Mouse (Mus musculus): Measurements from ENCODE around the gene Galnt15. TPM values are rescaled to one million over a fixed set of nuclear protein-coding genes. Genes with fewer than 3 reads are reported as not detected.

The Galnt15 gene
- polyA plus RNA-seq, 2 experiments = 0.19 to 0.25 TPM

DNA sequence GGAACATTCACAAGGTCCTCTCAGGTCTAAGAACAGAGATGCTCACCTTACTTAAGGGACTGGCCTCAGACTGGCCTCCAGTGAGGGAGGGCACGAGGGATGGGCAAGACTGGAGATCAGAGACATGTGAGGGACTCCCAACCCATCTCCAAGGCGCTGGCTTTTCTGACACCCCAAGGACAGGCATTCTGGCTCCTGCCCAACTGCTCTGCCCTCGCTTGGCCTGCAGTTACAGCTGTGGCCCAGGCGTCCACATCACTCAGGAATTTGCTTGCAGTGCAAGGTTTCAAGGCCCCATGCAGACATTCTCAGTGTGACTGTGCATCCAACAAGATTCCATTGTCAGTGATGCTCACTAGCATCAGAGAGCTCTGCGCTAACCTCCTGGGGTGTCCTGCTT is 7.7 kb downstream of the Galnt15 start:
- no peak for ATAC-seq (ENCODE audit: low FRiP score, low read depth)
- 73% methylated on average over 5 of the region's 5 CpGs for WGBS
- no peak for TF ChIP-seq POLR2A (IDR thresholded peaks at IDR 0.05; ENCODE audit: borderline replicate concordance, extremely low read depth, insufficient read depth, insufficient read length)

DNA sequence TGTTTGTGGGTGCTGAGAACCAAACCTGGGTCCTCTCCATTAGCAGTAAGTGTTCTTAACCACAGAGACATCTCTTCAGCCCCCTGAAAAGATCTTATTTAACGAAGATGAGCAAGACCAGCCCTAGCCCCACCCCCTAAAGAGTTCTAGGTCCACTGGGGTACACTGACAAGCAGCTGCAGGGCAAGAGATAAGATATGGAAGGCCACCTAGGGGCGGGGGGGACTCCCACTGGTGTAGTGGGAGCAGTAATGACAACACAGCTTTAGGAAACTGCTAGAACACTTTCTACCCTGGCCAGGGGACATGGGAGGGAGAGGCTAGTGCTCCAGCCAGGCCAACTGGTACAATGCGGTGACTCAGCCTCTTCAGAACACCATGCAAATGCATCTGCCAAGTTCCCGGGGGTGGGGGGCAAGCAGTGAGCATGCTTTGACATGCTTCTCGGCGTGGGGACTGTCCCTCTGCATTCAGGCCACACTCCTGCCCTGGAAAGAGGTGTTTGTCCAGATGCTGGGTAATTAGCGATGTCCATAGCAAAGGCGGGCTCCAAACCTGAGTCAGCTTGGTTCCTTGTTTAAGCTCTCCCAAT is 9.0 kb downstream of the Galnt15 start:
- H3K27ac ChIP-seq (replicated peaks; ENCODE audit: low read depth, low read length) = no peak overlapping the region
- no peak for DNase-seq (ENCODE audit: low spot score)
- no peaks in the 10 kb centered on the region for H3K36me3 ChIP-seq (ENCODE audit: control insufficient read depth, insufficient read depth, low read length)
- no peak overlapping the region for H3K9ac ChIP-seq (ENCODE audit: low read depth, low read length, severe bottlenecking)
- H3K4me2 ChIP-seq (replicated peaks; ENCODE audit: low read depth, low read length, severe bottlenecking) = no peak overlapping the region
- H3K27me3 ChIP-seq (ENCODE audit: control insufficient read depth, insufficient read depth, low read length) = no peaks in the 10 kb centered on the region
- no peak for ATAC-seq (ENCODE audit: low FRiP score, low read depth)
- no peaks in the 10 kb centered on the region for H3K9me3 ChIP-seq (ENCODE audit: control insufficient read depth, low read length)
- WGBS = 81% methylated on average over 8 of the region's 8 CpGs
- no peaks in the 10 kb centered on the region for H3K4me1 ChIP-seq (ENCODE audit: control insufficient read depth, insufficient read depth, low read length)
- no peak overlapping the region for H3K4me3 ChIP-seq (replicated peaks; ENCODE audit: low read length)
- TF ChIP-seq POLR2A (IDR thresholded peaks at IDR 0.05; ENCODE audit: borderline replicate concordance, extremely low read depth, insufficient read depth, insufficient read length) = no peak

More for the DNA sequence above, 7.7 kb downstream of the Galnt15 start:
- Histone ChIP-seq H3K4me2 (replicated peaks; ENCODE audit: low read depth, low read length, severe bottlenecking) (no peak overlapping the region), H3K27me3 (ENCODE audit: control insufficient read depth, insufficient read depth, low read length) (no peaks in the 10 kb centered on the region), H3K27ac (replicated peaks; ENCODE audit: low read depth, low read length) (no peak overlapping the region), H3K36me3 (ENCODE audit: control insufficient read depth, insufficient read depth, low read length) (no peaks in the 10 kb centered on the region), H3K4me3 (replicated peaks; ENCODE audit: low read length) (no peak overlapping the region), H3K9me3 (ENCODE audit: control insufficient read depth, low read length) (no peaks in the 10 kb centered on the region), H3K4me1 (ENCODE audit: control insufficient read depth, insufficient read depth, low read length) (no peaks in the 10 kb centered on the region), H3K9ac (ENCODE audit: low read depth, low read length, severe bottlenecking) (no peak overlapping the region)
- DNase-seq (ENCODE audit: low spot score) = no peak

DNA sequence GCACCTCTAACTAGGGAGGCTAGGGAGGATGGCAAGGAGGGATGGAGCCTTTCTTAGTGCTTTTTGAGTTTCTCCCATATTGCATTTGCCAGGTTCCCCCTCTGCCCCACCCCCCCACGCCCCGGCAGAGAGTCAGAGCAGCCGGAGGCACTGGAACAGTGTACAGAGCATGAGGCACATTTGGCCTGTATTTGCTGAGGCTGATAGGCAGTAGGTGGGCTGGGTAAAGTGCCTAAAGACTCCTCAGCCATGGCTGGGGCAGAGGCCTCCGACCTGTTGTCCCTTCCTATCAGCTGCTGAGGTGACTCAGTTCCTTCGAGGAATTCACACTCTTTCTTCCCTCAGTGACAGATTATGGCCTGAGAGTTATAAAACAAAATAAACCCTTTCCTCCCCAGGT is 13.3 kb downstream of the Galnt15 start:
- no peak for DNase-seq (ENCODE audit: low spot score)
- Histone ChIP-seq H3K4me2 (replicated peaks; ENCODE audit: low read depth, low read length, severe bottlenecking) (no peak overlapping the region), H3K4me3 (replicated peaks; ENCODE audit: low read length) (no peak overlapping the region), H3K9me3 (ENCODE audit: control insufficient read depth, low read length) (no peaks in the 10 kb centered on the region), H3K36me3 (ENCODE audit: control insufficient read depth, insufficient read depth, low read length) (no peaks in the 10 kb centered on the region), H3K9ac (ENCODE audit: low read depth, low read length, severe bottlenecking) (no peak overlapping the region), H3K27me3 (ENCODE audit: control insufficient read depth, insufficient read depth, low read length) (no peaks in the 10 kb centered on the region), H3K27ac (replicated peaks; ENCODE audit: low read depth, low read length) (no peak overlapping the region), H3K4me1 (ENCODE audit: control insufficient read depth, insufficient read depth, low read length) (no peaks in the 10 kb centered on the region)
- no peak for TF ChIP-seq POLR2A (IDR thresholded peaks at IDR 0.05; ENCODE audit: borderline replicate concordance, extremely low read depth, insufficient read depth, insufficient read length)
- no peak for ATAC-seq (ENCODE audit: low FRiP score, low read depth)
- WGBS = 34% methylated on average over 5 of the region's 5 CpGs

DNA sequence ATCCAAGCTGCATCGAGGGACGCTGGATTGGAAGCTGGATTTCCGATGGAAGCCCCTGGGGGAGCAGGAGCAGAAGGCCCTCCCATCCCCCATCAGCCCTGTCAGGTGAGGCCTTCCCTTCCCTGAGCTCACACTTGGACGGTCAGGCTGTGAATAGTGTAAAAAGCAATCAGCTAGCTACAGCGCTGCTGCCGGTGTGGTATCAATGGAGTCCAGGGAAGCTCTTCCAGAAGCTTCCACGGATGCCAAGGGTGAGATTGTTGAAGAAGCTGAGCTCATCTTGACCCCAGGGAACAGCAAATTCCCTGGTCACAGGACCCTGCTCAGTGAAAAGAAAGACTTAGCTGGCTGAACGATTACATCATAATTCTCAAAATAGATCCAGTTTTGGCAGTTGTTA is 17.6 kb downstream of the Galnt15 start:
- DNase-seq (ENCODE audit: low spot score) (no peak), ATAC-seq (ENCODE audit: low FRiP score, low read depth) (no peak)
- WGBS = 78% methylated on average over 8 of the region's 8 CpGs
- Histone ChIP-seq H3K9me3 (ENCODE audit: control insufficient read depth, low read length) (no peaks in the 10 kb centered on the region), H3K4me2 (replicated peaks; ENCODE audit: low read depth, low read length, severe bottlenecking) (no peak overlapping the region), H3K27me3 (ENCODE audit: control insufficient read depth, insufficient read depth, low read length) (no peaks in the 10 kb centered on the region), H3K4me3 (replicated peaks; ENCODE audit: low read length) (no peak overlapping the region), H3K9ac (ENCODE audit: low read depth, low read length, severe bottlenecking) (no peak overlapping the region), H3K36me3 (ENCODE audit: control insufficient read depth, insufficient read depth, low read length) (no peaks in the 10 kb centered on the region), H3K4me1 (ENCODE audit: control insufficient read depth, insufficient read depth, low read length) (no peaks in the 10 kb centered on the region), H3K27ac (replicated peaks; ENCODE audit: low read depth, low read length) (no peak overlapping the region)
- TF ChIP-seq POLR2A (IDR thresholded peaks at IDR 0.05; ENCODE audit: borderline replicate concordance, extremely low read depth, insufficient read depth, insufficient read length) = no peak

DNA sequence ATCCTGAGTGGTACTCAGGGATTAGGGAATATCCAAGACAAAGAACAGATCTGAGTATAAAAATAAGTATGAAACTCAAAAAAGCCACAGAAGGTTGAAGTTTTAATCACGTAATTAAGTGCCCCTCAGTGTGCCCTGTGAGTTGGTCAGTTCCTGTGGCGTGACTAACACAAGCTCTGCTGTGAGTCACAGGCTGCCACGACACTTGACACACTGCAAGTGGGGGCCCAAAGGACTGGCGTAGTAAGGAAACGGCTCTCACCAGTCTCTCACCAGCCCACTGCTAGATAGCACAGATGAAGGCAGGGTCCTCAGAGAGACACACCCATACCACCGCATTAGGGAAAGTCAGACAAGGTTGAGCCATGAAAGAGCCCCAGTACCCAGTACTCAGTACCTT is 21.4 kb downstream of the Galnt15 start:
- Histone ChIP-seq H3K4me2 (replicated peaks; ENCODE audit: low read depth, low read length, severe bottlenecking) (no peak overlapping the region), H3K9ac (ENCODE audit: low read depth, low read length, severe bottlenecking) (no peak overlapping the region), H3K4me3 (replicated peaks; ENCODE audit: low read length) (no peak overlapping the region), H3K4me1 (ENCODE audit: control insufficient read depth, insufficient read depth, low read length) (no peaks in the 10 kb centered on the region), H3K27me3 (ENCODE audit: control insufficient read depth, insufficient read depth, low read length) (no peaks in the 10 kb centered on the region), H3K36me3 (ENCODE audit: control insufficient read depth, insufficient read depth, low read length) (no peaks in the 10 kb centered on the region), H3K27ac (replicated peaks; ENCODE audit: low read depth, low read length) (no peak overlapping the region), H3K9me3 (ENCODE audit: control insufficient read depth, low read length) (no peaks in the 10 kb centered on the region)
- TF ChIP-seq POLR2A (IDR thresholded peaks at IDR 0.05; ENCODE audit: borderline replicate concordance, extremely low read depth, insufficient read depth, insufficient read length) = no peak
- 84% methylated on average over 6 of the region's 6 CpGs for WGBS
- DNase-seq (ENCODE audit: low spot score) = no peak
- no peak for ATAC-seq (ENCODE audit: low FRiP score, low read depth)

DNA sequence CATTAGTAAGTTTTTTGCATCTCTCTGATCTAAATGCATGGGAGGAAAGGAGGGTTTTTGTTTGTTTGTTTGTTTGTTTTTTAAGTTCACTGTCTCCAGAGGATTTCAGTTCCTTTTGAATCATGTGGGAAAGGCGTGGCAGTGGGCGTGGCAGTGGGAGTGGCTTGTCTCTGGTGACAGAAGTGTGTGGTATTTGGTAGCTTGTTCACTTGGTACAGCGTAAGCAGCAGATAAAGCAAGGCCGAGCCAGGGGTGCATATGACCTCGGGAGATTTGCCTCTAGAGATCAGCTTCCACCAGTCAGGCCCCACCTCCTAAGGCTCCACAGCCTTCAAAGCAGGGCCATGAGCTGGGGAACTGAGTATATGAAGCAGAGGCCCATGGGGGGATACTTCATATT is 25.1 kb downstream of the Galnt15 start:
- no peak for ATAC-seq (ENCODE audit: low FRiP score, low read depth)
- H3K36me3 ChIP-seq (ENCODE audit: control insufficient read depth, insufficient read depth, low read length) = no peaks in the 10 kb centered on the region
- H3K9ac ChIP-seq (ENCODE audit: low read depth, low read length, severe bottlenecking) = no peak overlapping the region
- no peak overlapping the region for H3K27ac ChIP-seq (replicated peaks; ENCODE audit: low read depth, low read length)
- 70% methylated on average over 5 of the region's 5 CpGs for WGBS
- no peaks in the 10 kb centered on the region for H3K4me1 ChIP-seq (ENCODE audit: control insufficient read depth, insufficient read depth, low read length)
- H3K4me2 ChIP-seq (replicated peaks; ENCODE audit: low read depth, low read length, severe bottlenecking) = no peak overlapping the region
- TF ChIP-seq POLR2A (IDR thresholded peaks at IDR 0.05; ENCODE audit: borderline replicate concordance, extremely low read depth, insufficient read depth, insufficient read length) = no peak
- no peak overlapping the region for H3K4me3 ChIP-seq (replicated peaks; ENCODE audit: low read length)
- no peaks in the 10 kb centered on the region for H3K9me3 ChIP-seq (ENCODE audit: control insufficient read depth, low read length)
- no peaks in the 10 kb centered on the region for H3K27me3 ChIP-seq (ENCODE audit: control insufficient read depth, insufficient read depth, low read length)
- DNase-seq (ENCODE audit: low spot score) = no peak
